Mouse (Mus musculus): Measurements from ENCODE around the gene Zfp109.
"Not testable (repeated sequence)": the region's sequence is repeated elsewhere in the genome, so short reads cannot be mapped to it uniquely, and the experiment has no call there.

Zfp109 gene

GRCm38 (mm10) chr7:24237040-24237791, at the start of gene Zfp109:
Zfp109 (minus strand) TSS chr7:24237560.
- peak; percentile 57 to 62 for DNase-seq

- no peak for DNase-seq
These were observed 49.6 kb upstream of the Zfp109 start for GRCm38 (mm10) chr7:24286916-24287315.

GRCm38 (mm10) chr7:24286090-24286489, 48.7 kb upstream of the Zfp109 start:
- no peak for DNase-seq

- no peak for DNase-seq
These were observed 43.4 kb upstream of the Zfp109 start for GRCm38 (mm10) chr7:24280858-24281145.

- no peak for DNase-seq
These were observed 42.9 kb upstream of the Zfp109 start for GRCm38 (mm10) chr7:24280031-24280857.

GRCm38 (mm10) chr7:24278771-24279170, 41.4 kb upstream of the Zfp109 start:
- DNase-seq, result not testable (repeated sequence)

GRCm38 (mm10) chr7:24274456-24274855, 37.1 kb upstream of the Zfp109 start:
- no peak for DNase-seq

GRCm38 (mm10) chr7:24271191-24271590, 33.8 kb upstream of the Zfp109 start:
- no peak for DNase-seq

- DNase-seq, result peak; percentile 67 to 78
These were observed 32.9 kb upstream of the Zfp109 start, which contains the start of gene Zfp93 for GRCm38 (mm10) chr7:24270288-24270672. Zfp93 (plus strand) TSS chr7:24270420.

- no peak for DNase-seq
These were observed 32.4 kb upstream of the Zfp109 start for GRCm38 (mm10) chr7:24269667-24270287.

- no peak for DNase-seq
These were observed 31.9 kb upstream of the Zfp109 start for GRCm38 (mm10) chr7:24269256-24269655.

- DNase-seq, result peak; percentile 21 to 46
These were observed 31.1 kb upstream of the Zfp109 start for GRCm38 (mm10) chr7:24268176-24269155.

GRCm38 (mm10) chr7:24260000-24260312, 22.6 kb upstream of the Zfp109 start:
- DNase-seq, result no peak

- no peak for DNase-seq
These were observed 22.1 kb upstream of the Zfp109 start for GRCm38 (mm10) chr7:24259306-24259999.

- DNase-seq, result peak; percentile 41 to 50
These were observed 17.5 kb upstream of the Zfp109 start, which contains the start of gene Zfp108 for GRCm38 (mm10) chr7:24254633-24255474. Zfp108 (plus strand) TSS chr7:24254794.

- no peak for DNase-seq
These were observed 16.6 kb upstream of the Zfp109 start for GRCm38 (mm10) chr7:24253779-24254615.

GRCm38 (mm10) chr7:24211343-24211742, 26.0 kb downstream of the Zfp109 start, which contains the start of gene Zfp111:
Zfp111 (minus strand) TSS chr7:24211443.
- no peak for DNase-seq

GRCm38 (mm10) chr7:24210296-24210695, 27.1 kb downstream of the Zfp109 start:
- no peak for DNase-seq

GRCm38 (mm10) chr7:24208282-24208886, 29.0 kb downstream of the Zfp109 start:
- DNase-seq, result no peak
